Mouse (Mus musculus) c-Kit-positive CD71-positive TER-119-positive erythroid progenitor cells, embryonic 14.5 days (primary cell): ENCODE results near the gene Ceacam15.
A peak's percentile ranks its signal among the peaks of the same experiment; 100 is the strongest.

Experiments used
- DNase-seq: peaks from one replicate; pipeline ENCODE4 v3.0.0-alpha.2; 2013; ENCODE audit warnings: low spot score

Gene Ceacam15

GRCm38 (mm10) chr7:16629598-16630296 lies 45.8 kb downstream of the Ceacam15 start:
- DNase-seq = peak; percentile 46

- peak; percentile 72 for DNase-seq
Measured at GRCm38 (mm10) chr7:16628096-16628771, 47.3 kb downstream of the Ceacam15 start.

GRCm38 (mm10) chr7:16623687-16624086 lies 51.8 kb downstream of the Ceacam15 start:
- no peak for DNase-seq

- no peak for DNase-seq
Measured at GRCm38 (mm10) chr7:16623131-16623530, 52.4 kb downstream of the Ceacam15 start.
